Mouse (Mus musculus): Measurements from ENCODE around the gene Prss22.

GRCm38 (mm10) chr17:24044482-24044881, 46.6 kb upstream of the Prss22 start:
- TF ChIP-seq CTCF (IDR thresholded peaks at IDR 0.05; ENCODE audit: low read depth), result no peak
- no peak for TF ChIP-seq EP300 (IDR thresholded peaks at IDR 0.05; ENCODE audit: low read depth)

All from liver, embryonic 14.5 days (tissue).